Comparison of ENCODE assay signal across 22 mouse cellular contexts in genomic region chr2:123024976-123025585, GRCm38 (mm10).
DNase-seq lines count a peak whose midpoint lies in the region; ATAC-seq and TF ChIP-seq lines count a peak whose summit lies in the region.
"Had no signal": no experiment of that assay in that cellular context is flagged by ENCODE, and none has a peak within 500 bp of the region (broad histone marks: within the 10 kb centered on the region; RNA-seq: fewer than 3 reads in every experiment).

No protein-coding gene starts in this region.

- H3K4me1 ChIP-seq in forebrain, postnatal 0 days (ENCODE audit: insufficient read depth) = no peaks in the 10 kb centered on the region
- H3K4me1 ChIP-seq in forebrain, embryonic 16.5 days (replicated peaks; ENCODE audit: control insufficient read depth, insufficient read depth, low read length) = no peaks in the 10 kb centered on the region; the same call in 1 of the 2 replicates
- H3K4me1 ChIP-seq: forebrain, embryonic 15.5 days; intestine, embryonic 15.5 days; kidney, embryonic 15.5 days had no signal

- H3K4me3 ChIP-seq in forebrain, postnatal 0 days (ENCODE audit: low read depth, low read length) = no peak overlapping the region
- H3K4me3 ChIP-seq in forebrain, embryonic 16.5 days (replicated peaks; ENCODE audit: low read length) = no peak overlapping the region
- H3K4me3 ChIP-seq: erythroblast, embryonic 14.5 days; forebrain, embryonic 15.5 days; heart, adult 2 months; intestine, embryonic 15.5 days; kidney, embryonic 15.5 days had no signal

- H3K9me3 ChIP-seq in forebrain, postnatal 0 days (ENCODE audit: low read length) = no peaks in the 10 kb centered on the region
- H3K9me3 ChIP-seq in forebrain, embryonic 16.5 days (ENCODE audit: control insufficient read depth, low read length) = no peaks in the 10 kb centered on the region
- H3K9me3 ChIP-seq: forebrain, embryonic 15.5 days; intestine, embryonic 15.5 days; kidney, embryonic 15.5 days had no signal

- no peak for TF ChIP-seq CTCF in forebrain, postnatal 0 days (IDR thresholded peaks at IDR 0.05; ENCODE audit: low read depth)

- H3K27me3 ChIP-seq in forebrain, postnatal 0 days (ENCODE audit: insufficient read depth, low read length) = no peaks in the 10 kb centered on the region
- H3K27me3 ChIP-seq in forebrain, embryonic 16.5 days (replicated peaks; ENCODE audit: control insufficient read depth, insufficient read depth, low read length) = no peaks in the 10 kb centered on the region
- H3K27me3 ChIP-seq: forebrain, embryonic 15.5 days; intestine, embryonic 15.5 days; kidney, embryonic 15.5 days had no signal

- H3K4me2 ChIP-seq in forebrain, postnatal 0 days (ENCODE audit: low read depth) = no peak overlapping the region
- no peak overlapping the region for H3K4me2 ChIP-seq in forebrain, embryonic 16.5 days (ENCODE audit: low read length)
- H3K4me2 ChIP-seq: forebrain, embryonic 15.5 days; hindbrain, embryonic 14.5 days; intestine, embryonic 15.5 days; kidney, embryonic 15.5 days had no signal

- peak; percentile 47; the same call in 1 of the 2 replicates for ATAC-seq in forebrain, postnatal 0 days
- ATAC-seq in forebrain, embryonic 16.5 days = no peak
- ATAC-seq: forebrain, embryonic 15.5 days; intestine, embryonic 15.5 days; liver, postnatal 0 days had no signal

- no peaks in the 10 kb centered on the region for H3K36me3 ChIP-seq in forebrain, postnatal 0 days (ENCODE audit: insufficient read depth)
- no peaks in the 10 kb centered on the region for H3K36me3 ChIP-seq in forebrain, embryonic 16.5 days (ENCODE audit: control insufficient read depth, insufficient read depth)
- H3K36me3 ChIP-seq: forebrain, embryonic 15.5 days; intestine, embryonic 15.5 days; kidney, embryonic 15.5 days had no signal

- H3K9ac ChIP-seq in forebrain, postnatal 0 days = no peak overlapping the region
- no peak overlapping the region for H3K9ac ChIP-seq in forebrain, embryonic 16.5 days (replicated peaks; ENCODE audit: low read depth, low read length)
- H3K9ac ChIP-seq: forebrain, embryonic 15.5 days; hindbrain, embryonic 14.5 days; intestine, embryonic 15.5 days; kidney, embryonic 15.5 days; liver, postnatal 0 days had no signal

- WGBS in forebrain, postnatal 0 days = 45% methylated on average over 4 of the region's 4 CpGs
- 54% methylated on average over 4 of the region's 4 CpGs for WGBS in forebrain, embryonic 16.5 days

- no peak overlapping the region for H3K27ac ChIP-seq in forebrain, postnatal 0 days (ENCODE audit: low read depth, low read length)
- H3K27ac ChIP-seq in forebrain, embryonic 16.5 days (ENCODE audit: low read length) = no peak overlapping the region
- H3K27ac ChIP-seq: forebrain, embryonic 15.5 days; heart, adult 2 months; hindbrain, embryonic 14.5 days; intestine, embryonic 15.5 days; kidney, embryonic 15.5 days had no signal

- peak; percentile 40 for DNase-seq in forebrain, postnatal 0 days
- DNase-seq in right cerebral cortex, postnatal 10 days (ENCODE audit: low spot score in 2 of 2) = peak; percentile 41 to 58
- no peak for DNase-seq in right cerebral cortex, postnatal 36 days (ENCODE audit: low spot score in 2 of 2)
- peak; percentile 42 to 47 for DNase-seq in layer of hippocampus, adult 8-10 months (ENCODE audit: low spot score in 2 of 2)
- peak; percentile 62 for DNase-seq in retina, postnatal 7 days (ENCODE audit: low read depth, low spot score)
- DNase-seq in spleen, adult 18-20 months = no peak
- no peak for DNase-seq in liver
- DNase-seq: adrenal gland, postnatal 36 days; cerebellum, adult 8-10 months; gastrocnemius, postnatal 14 days; heart, adult 2 months; heart, postnatal 36 days; liver, postnatal 0 days; lung, postnatal 10 days; midbrain, embryonic 14.5 days; thymus, postnatal 25 days had no signal

Comparison
In these comparisons a context has a peak if more than half of its experiments do, and no peak if none do; other contexts are left out.
1. DNase-seq: peak in forebrain, postnatal 0 days (single experiment), right cerebral cortex, postnatal 10 days (2 of 2), layer of hippocampus, adult 8-10 months (2 of 2) and retina, postnatal 7 days (single experiment); none in right cerebral cortex, postnatal 36 days (0 of 2), spleen, adult 18-20 months (0 of 2) and liver (single experiment).